Mouse (Mus musculus) ovary, adult 18-20 months (tissue): ENCODE data around the gene Cdc42bpb.

ENCODE experiments used
- DNase-seq: peaks from one replicate; pipeline ENCODE4 v3.0.0; 2022; ENCODE audit warnings: low spot score, mixed read lengths

Cdc42bpb gene

GRCm38 (mm10) chr12:111385883-111386641 lies 8.5 kb upstream of the Cdc42bpb start:
- DNase-seq = no peak

DNA sequence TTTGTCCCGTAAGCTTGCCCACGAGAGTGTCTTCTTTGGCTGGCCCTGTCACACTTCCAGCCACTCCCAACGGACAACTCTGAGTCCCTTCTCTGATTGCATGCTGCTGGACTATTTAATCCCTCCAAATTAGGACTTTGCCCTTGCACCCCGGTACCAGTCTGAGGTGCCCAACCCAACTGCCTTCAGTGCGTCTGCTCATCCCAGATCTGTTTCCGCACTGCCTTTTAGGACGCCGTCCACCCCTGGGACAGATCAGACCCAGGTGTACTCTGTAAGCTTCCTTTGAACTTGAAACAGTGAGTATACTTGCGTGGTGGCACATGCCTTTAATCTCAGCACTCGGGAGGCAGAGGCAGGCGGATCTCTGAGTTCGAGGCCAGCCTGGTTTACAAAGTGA lies 1.3 kb upstream of the Cdc42bpb start:
- DNase-seq = no peak

- DNase-seq = no peak
These were observed 520 bp upstream of the Cdc42bpb start for GRCm38 (mm10) chr12:111377986-111378490.

GRCm38 (mm10) chr12:111376826-111377331 lies 639 bp downstream of the Cdc42bpb start:
- DNase-seq = peak; percentile 39

- DNase-seq = no peak
These were observed 1.5 kb downstream of the Cdc42bpb start for GRCm38 (mm10) chr12:111376053-111376452.

DNA sequence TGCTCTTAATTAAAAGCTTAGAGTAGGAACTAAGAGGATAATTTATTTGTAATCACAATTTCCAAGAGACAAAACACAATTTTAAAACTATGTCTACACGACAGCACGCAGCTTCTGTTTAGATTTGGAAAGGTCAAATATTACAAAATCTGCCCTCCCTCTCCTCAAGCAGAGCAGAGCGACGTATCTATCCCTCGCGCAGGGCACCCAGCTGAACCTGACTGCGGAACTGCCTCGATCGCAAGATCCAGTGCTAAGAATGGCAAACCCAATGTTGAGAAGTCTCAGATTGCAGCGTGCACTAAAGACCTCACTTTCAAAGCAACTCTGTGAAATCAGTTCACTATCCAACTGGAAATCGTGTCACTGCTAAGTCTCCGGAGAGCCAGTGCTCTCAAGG lies 2.0 kb downstream of the Cdc42bpb start:
- DNase-seq = no peak

- DNase-seq = no peak
These were observed 2.8 kb downstream of the Cdc42bpb start for GRCm38 (mm10) chr12:111374727-111375126.

GRCm38 (mm10) chr12:111373411-111373810 lies 4.1 kb downstream of the Cdc42bpb start:
- DNase-seq = no peak

DNA sequence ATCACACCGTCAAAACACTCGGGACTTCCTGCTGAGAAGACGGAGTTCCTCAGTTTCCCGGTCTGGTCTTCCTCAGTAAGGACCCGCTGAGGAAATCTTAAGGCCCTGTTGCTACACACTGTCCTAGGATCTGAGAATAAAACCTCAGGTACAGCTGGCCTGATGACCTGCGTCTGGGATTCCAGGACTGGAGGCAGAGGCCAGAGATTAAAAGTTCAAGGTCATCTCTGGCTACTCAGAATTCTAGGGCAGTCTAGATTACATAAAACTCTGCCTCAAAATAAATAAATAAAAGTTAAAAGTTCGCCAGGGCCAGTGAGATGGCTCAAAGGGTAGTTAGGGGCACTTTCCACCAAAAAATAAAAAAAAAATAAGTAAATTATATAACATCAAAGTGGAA lies 5.6 kb downstream of the Cdc42bpb start:
- DNase-seq = no peak

DNA sequence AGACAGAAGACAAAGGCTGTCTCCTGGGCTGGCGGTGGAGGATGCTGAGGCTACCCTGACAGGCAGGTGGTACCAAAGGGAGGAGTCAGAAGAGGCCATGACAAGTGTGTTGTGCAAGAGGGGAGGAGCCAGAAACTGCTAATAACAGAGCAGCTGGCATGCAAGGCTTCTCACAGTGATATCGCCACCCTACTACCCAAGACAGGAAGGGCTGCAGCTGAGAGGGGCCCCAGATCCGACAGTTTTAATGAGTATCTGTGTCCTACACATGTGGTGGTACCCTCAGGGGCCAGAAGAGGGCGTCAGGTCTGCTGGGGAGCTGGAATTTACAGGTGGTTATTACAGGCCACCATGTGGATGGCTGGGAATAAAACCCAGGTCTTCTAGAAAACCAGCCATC lies 7.3 kb downstream of the Cdc42bpb start:
- no peak for DNase-seq

DNA sequence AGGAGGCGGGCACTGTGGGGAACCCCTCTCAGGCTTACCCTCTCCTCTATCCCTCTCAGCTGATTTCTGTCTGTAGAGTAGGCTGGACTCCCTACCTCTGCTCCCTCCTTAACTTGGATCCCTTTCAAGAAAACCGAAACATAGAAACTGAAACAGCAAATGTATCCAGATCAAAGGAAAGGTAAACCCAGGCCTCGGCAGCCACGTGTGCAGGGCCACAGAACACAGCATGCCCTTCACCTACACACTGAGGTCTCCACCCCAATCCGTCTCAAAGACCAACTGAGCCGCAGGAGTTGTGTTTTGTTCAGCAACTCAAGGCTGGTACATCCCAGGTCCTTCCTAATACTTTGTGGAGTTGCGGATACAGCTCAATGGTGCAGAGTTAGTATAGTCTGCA lies 10.5 kb downstream of the Cdc42bpb start:
- DNase-seq = no peak

DNA sequence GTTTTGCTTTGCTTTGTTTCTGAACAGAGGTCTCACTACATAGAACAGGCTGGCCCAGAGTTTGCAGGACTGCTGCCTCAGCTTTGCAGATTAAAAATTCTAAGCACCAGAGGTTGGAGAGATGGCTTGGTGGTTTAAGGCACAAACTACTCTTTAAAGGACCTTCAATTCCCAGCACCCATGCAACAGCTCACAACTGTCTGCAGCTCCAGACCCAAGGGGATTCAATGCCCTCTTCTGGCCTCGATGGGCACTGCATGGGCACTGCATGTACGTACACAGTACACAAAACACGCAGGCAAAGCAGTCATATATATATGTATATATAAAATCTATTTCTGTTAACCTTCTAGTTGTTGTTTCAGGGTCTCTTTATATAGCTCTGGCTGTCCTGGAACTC lies 13.3 kb downstream of the Cdc42bpb start:
- DNase-seq = no peak

- no peak for DNase-seq
These were observed 16.0 kb downstream of the Cdc42bpb start for GRCm38 (mm10) chr12:111361319-111362098.

DNA sequence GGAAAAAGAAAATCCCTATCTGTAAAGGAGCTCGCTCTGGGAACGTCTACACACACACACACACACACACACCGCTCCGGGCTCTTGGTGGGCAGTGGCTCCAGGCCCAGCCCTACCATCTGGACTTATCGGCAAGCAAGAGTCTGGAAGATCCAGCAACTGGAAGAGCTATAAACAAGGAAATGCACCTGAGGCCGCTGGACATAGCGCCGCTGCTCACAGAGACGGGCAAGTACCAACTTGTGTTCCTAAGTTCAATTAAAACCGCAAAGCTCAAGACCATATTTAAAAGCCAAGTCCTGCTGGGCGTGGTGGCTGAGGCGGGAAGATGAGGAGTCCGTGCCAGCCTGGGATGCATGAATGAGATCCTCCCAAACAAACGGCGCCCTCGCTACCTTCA lies 16.8 kb downstream of the Cdc42bpb start:
- no peak for DNase-seq

GRCm38 (mm10) chr12:111356216-111356615 lies 21.3 kb downstream of the Cdc42bpb start:
- no peak for DNase-seq

DNA sequence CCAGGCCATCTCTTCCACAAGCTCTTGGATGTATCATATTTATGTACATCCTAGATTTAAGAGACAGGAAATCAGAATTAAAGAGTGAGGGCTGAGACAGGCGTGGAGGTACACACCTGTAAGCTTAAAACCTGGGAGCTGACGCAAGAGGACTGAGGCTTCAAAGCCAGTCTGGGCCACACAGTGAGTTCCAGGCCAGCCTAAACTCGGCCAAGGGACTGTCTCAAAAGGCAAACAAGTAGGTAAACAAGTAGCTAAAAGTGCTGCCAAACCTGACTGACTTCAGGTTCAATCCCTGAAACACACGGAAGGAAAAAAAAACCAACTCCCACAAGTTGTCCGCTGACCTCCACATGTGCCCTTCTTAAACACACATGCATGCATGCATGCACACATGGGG lies 23.4 kb downstream of the Cdc42bpb start:
- no peak for DNase-seq

DNA sequence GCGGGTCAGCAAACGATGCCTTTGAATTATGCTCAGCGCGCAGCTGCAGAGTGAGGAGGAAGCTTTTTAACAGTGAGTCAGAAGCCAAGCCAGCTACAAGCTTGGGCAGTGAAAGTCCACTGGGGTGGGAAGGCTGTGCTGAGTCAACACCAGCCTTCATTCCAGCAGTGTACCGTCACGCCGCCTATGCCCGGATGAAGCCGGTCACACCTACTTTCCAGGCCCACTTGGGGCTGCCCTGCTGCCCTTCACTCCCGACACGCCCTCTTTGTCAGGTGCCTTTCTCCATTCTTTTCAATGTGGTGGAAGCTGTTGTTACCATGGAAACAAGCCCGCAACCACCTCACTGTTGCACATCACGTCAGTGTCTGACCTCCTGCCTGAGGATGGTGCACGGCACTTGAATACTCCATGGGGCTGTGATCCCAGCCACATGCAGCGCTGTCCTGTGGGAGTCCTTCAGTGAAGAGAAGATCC lies 24.0 kb downstream of the Cdc42bpb start:
- no peak for DNase-seq

- no peak for DNase-seq
These were observed 24.5 kb downstream of the Cdc42bpb start for GRCm38 (mm10) chr12:111353008-111353407.

GRCm38 (mm10) chr12:111352520-111352919 lies 25.0 kb downstream of the Cdc42bpb start:
- no peak for DNase-seq

DNA sequence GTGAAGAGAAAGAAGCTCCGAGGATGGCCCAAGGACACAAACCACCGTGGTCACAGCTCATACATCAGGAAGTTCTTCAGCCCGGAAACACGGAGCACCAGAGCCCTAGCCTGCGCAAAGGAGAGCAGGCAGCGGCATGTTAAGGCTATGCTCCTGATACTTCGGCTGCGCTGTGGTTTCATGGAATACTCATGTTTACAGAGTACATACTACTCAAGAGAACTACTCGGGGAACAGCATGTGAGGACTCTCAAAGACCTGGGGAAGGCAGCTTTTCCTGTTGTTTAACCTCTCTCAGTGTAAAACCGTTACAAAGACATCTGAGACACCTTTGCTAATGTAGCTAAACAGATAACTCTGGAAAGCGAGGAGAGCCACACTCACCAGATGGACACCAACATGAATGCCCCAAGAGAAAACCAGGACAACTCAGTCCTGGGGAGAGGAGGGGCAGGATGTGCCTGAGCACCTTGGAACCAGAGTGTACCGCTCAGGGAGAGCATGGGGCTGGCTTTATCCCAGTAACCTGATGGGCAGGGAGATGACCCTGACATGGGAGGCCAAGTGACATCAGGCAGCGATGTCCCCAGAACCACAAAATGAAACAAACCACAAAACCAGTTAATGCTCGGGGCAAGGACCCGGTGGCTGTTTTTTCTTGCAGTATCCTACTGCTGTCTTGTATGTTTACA lies 27.8 kb downstream of the Cdc42bpb start:
- no peak for DNase-seq

- DNase-seq = no peak
These were observed 33.6 kb downstream of the Cdc42bpb start for GRCm38 (mm10) chr12:111343956-111344355.

- DNase-seq = no peak
These were observed 36.8 kb downstream of the Cdc42bpb start for GRCm38 (mm10) chr12:111340692-111341091.
